8 mouse cellular contexts compared by ENCODE assay signal in genomic region chr11:113802456-113802855, GRCm38 (mm10). TPM values are rescaled to one million over a fixed set of nuclear protein-coding genes. Genes with fewer than 3 reads are reported as not detected.
DNase-seq lines count a peak whose midpoint lies in the region; ATAC-seq lines count a peak whose summit lies in the region.
"Had no signal": no experiment of that assay in that cellular context is flagged by ENCODE, and none has a peak within 500 bp of the region (broad histone marks: within the 10 kb centered on the region; RNA-seq: fewer than 3 reads in every experiment).

No protein-coding gene starts in this region.

- WGBS in heart, embryonic 16.5 days, result 38% methylated on average over 12 of the region's 12 CpGs
- 23% methylated on average over 12 of the region's 12 CpGs for WGBS in liver, embryonic 12.5 days (ENCODE audit: insufficient replicate concordance)

- peaks cover 17% of the 10 kb centered on the region for H3K4me1 ChIP-seq in heart, embryonic 16.5 days (ENCODE audit: control insufficient read depth, insufficient read depth, low read length)
- H3K4me1 ChIP-seq in liver, embryonic 12.5 days, result peaks cover 73% of the 10 kb centered on the region

- H3K27ac ChIP-seq in heart, embryonic 16.5 days (ENCODE audit: low read length), result no peak overlapping the region
- peak overlapping the region; percentile 15; the same call in 1 of the 2 replicates for H3K27ac ChIP-seq in liver, embryonic 12.5 days
- H3K27ac ChIP-seq: neural tube, embryonic 13.5 days had no signal

- H3K4me3 ChIP-seq in heart, embryonic 16.5 days (ENCODE audit: low read length), result no peak overlapping the region
- no peak overlapping the region for H3K4me3 ChIP-seq in liver, embryonic 12.5 days
- H3K4me3 ChIP-seq: neural tube, embryonic 13.5 days had no signal

- DNase-seq in CD4-positive helper T cell, adult 2 months (ENCODE audit: low read depth, low spot score), result peak; percentile 55
- peak; percentile 40 for DNase-seq in ZHBTc4 (ENCODE audit: low read depth, low spot score)
- no peak for DNase-seq in layer of hippocampus, adult 8-10 months (ENCODE audit: low spot score in 2 of 2)
- no peak for DNase-seq in cerebellum, postnatal 4 days (ENCODE audit: low spot score in 2 of 2)

- peak; percentile 50; the same call in 1 of the 2 replicates for ATAC-seq in heart, embryonic 16.5 days (replicated peaks; ENCODE audit: extremely low read depth, insufficient read depth, low FRiP score)
- no peak for ATAC-seq in liver, embryonic 12.5 days
- ATAC-seq in cerebellum, adult (ENCODE audit: insufficient number of reproducible peaks, low FRiP score, low TSS enrichment), result no peak

- no peaks in the 10 kb centered on the region for H3K36me3 ChIP-seq in heart, embryonic 16.5 days (ENCODE audit: control insufficient read depth, insufficient read depth)
- no peaks in the 10 kb centered on the region for H3K36me3 ChIP-seq in liver, embryonic 12.5 days

- peak overlapping the region; percentile 37; the same call in 1 of the 2 replicates for H3K4me2 ChIP-seq in heart, embryonic 16.5 days (ENCODE audit: low read depth, low read length)
- H3K4me2 ChIP-seq in liver, embryonic 12.5 days, result 0 out of 2 replicates have a peak overlapping the region, but pooled peaks have one; percentile 3
- H3K4me2 ChIP-seq: neural tube, embryonic 13.5 days had no signal

- peak overlapping the region; percentile 16; the same call in 1 of the 2 replicates for H3K9ac ChIP-seq in heart, embryonic 16.5 days (ENCODE audit: low read length)
- no peak overlapping the region for H3K9ac ChIP-seq in liver, embryonic 12.5 days
- H3K9ac ChIP-seq: neural tube, embryonic 13.5 days had no signal

- H3K27me3 ChIP-seq in heart, embryonic 16.5 days (ENCODE audit: control insufficient read depth, insufficient read depth, low read length), result no peaks in the 10 kb centered on the region
- H3K27me3 ChIP-seq in liver, embryonic 12.5 days (replicated peaks), result peaks cover 60% of the 10 kb centered on the region
- H3K27me3 ChIP-seq: neural tube, embryonic 13.5 days had no signal

- no peaks in the 10 kb centered on the region for H3K9me3 ChIP-seq in heart, embryonic 16.5 days (replicated peaks; ENCODE audit: control insufficient read depth, low read length)
- H3K9me3 ChIP-seq in liver, embryonic 12.5 days (replicated peaks), result no peaks in the 10 kb centered on the region
- H3K9me3 ChIP-seq: neural tube, embryonic 13.5 days had no signal

RNA-seq across cellular contexts. Expression of gene Cdc42ep4, which starts 50.8 kb away (rescaled TPM):
- polyA plus RNA-seq in heart, embryonic 16.5 days (2015; fragmentation: Nextera tagmentation; extraction: Ambion mirVana), result 25.1 and 30.2 TPM in 2 replicates
- polyA plus RNA-seq in liver, embryonic 12.5 days (2016; fragmentation: Nextera tagmentation; extraction: Ambion mirVana), result 21.1 and 21.9 TPM in 2 replicates
- 10 to 100 TPM; 32.4 to 41.1 (median 37.3) TPM for total RNA-seq in layer of hippocampus, adult 8-10 months (2022)

Comparison
In these comparisons a context has a peak if more than half of its experiments do, and no peak if none do; other contexts are left out.
1. DNase-seq: peak in CD4-positive helper T cell, adult 2 months (single experiment) and ZHBTc4 (single experiment); none in layer of hippocampus, adult 8-10 months (0 of 2) and cerebellum, postnatal 4 days (0 of 2).